Mouse (Mus musculus): Measurements from ENCODE around the gene Acy3.

GRCm38 (mm10) chr19:3947813-3948212, 38.6 kb upstream of the Acy3 start:
- TF ChIP-seq CTCF (IDR thresholded peaks at IDR 0.05; ENCODE audit: low read depth), result no peak
- no peak for TF ChIP-seq EP300 (IDR thresholded peaks at IDR 0.05; ENCODE audit: low read depth)
